Mouse (Mus musculus) C2C12 (cell line): ENCODE measurements around the gene Bcr. TPM values are rescaled to one million over a fixed set of nuclear protein-coding genes. Genes with fewer than 3 reads are reported as not detected.

Experiments
- H3K27me3 ChIP-seq: one replicate; pipeline ENCODE4 v1.6.1; 2011; ENCODE audit not compliant: control insufficient read depth, insufficient read depth, insufficient read length
- H3K36me3 ChIP-seq: one replicate; pipeline ENCODE4 v1.6.1; 2011; ENCODE audit not compliant: control insufficient read depth, insufficient read depth
- H3K4me3 ChIP-seq: one replicate; pipeline ENCODE4 v1.5.1; 2011; ENCODE audit warnings: mild to moderate bottlenecking, control low read depth; ENCODE audit not compliant: poor library complexity, insufficient read depth, severe bottlenecking
- H3K79me2 ChIP-seq: one replicate; pipeline ENCODE4 v1.6.1; 2011; ENCODE audit not compliant: control insufficient read depth, insufficient read depth
- H3K79me3 ChIP-seq: one replicate; pipeline ENCODE4 v1.6.1; 2011; ENCODE audit warnings: low read depth, control low read depth
- H3ac ChIP-seq: one replicate; pipeline ENCODE3; 2011; ENCODE audit warnings: low read depth; ENCODE audit not compliant: control insufficient read depth, insufficient read length
- CEBPB ChIP-seq: IDR thresholded peaks from one replicate; pipeline ENCODE4 v1.6.1; 2011; ENCODE audit warnings: low read depth, mild to moderate bottlenecking, control low read depth, moderate library complexity
- CTCF ChIP-seq: IDR thresholded peaks from one replicate; pipeline ENCODE4 v1.5.1; 2011; ENCODE audit not compliant: control insufficient read depth, insufficient read depth, insufficient read length
- FOSL1 ChIP-seq: IDR thresholded peaks from one replicate; pipeline ENCODE4 v1.8.0; 2011; ENCODE audit warnings: mild to moderate bottlenecking, low read length; ENCODE audit not compliant: poor library complexity, insufficient read depth, severe bottlenecking
- MAX ChIP-seq: IDR thresholded peaks from one replicate; pipeline ENCODE4 v1.6.1; 2011; ENCODE audit warnings: mild to moderate bottlenecking, control low read depth
- MYOD1 ChIP-seq: IDR thresholded peaks from one replicate; pipeline ENCODE4 v1.6.1; 2011; ENCODE audit warnings: low read depth; ENCODE audit not compliant: control insufficient read depth, insufficient read length
- MYOG ChIP-seq: IDR thresholded peaks from one replicate; pipeline ENCODE4 v1.6.1; 2011; ENCODE audit not compliant: control insufficient read depth, insufficient read length; ENCODE audit errors: extremely low read depth
- USF1 ChIP-seq: IDR thresholded peaks from one replicate; pipeline ENCODE4 v1.6.1; 2011; ENCODE audit warnings: low read depth, mild to moderate bottlenecking, control low read depth, moderate library complexity
- polyA plus RNA-seq: library from polyadenylated mRNA; unstranded; fragments of >200 nt; fragmentation: generic; extraction: Trizol; gene quantifications from one replicate; pipeline ENCODE4 v1.2.1, GENCODE M21; 2012; ENCODE audit warnings: missing spikeins

Bcr gene
- polyA plus RNA-seq, 1 experiment: 16.1 TPM

GRCm38 (mm10) chr10:75221936-75222610, 161.7 kb downstream of the Bcr start:
- peak overlapping the region; percentile 10 for H3ac ChIP-seq
- H3K36me3 ChIP-seq: peaks cover 2% of the 10 kb centered on the region
- peaks cover 96% of the 10 kb centered on the region for H3K79me2 ChIP-seq
- H3K27me3 ChIP-seq: no peaks in the 10 kb centered on the region
- H3K79me3 ChIP-seq: peaks cover 81% of the 10 kb centered on the region
- no peak overlapping the region for H3K4me3 ChIP-seq
- TF ChIP-seq MYOD1 (peak; percentile 14), MAX (no peak), CTCF (no peak), MYOG (no peak)

- peaks cover 96% of the 10 kb centered on the region for H3K79me2 ChIP-seq
- TF ChIP-seq FOSL1 (peak; percentile 81), USF1 (no peak), CTCF (no peak), MYOD1 (peak; percentile 15), CEBPB (no peak), MAX (no peak), MYOG (no peak)
- H3K36me3 ChIP-seq: peaks cover 3% of the 10 kb centered on the region
- peaks cover 81% of the 10 kb centered on the region for H3K79me3 ChIP-seq
- H3K4me3 ChIP-seq: no peak overlapping the region
- H3ac ChIP-seq: peak overlapping the region; percentile 30
- H3K27me3 ChIP-seq: no peaks in the 10 kb centered on the region
These were observed 162.2 kb downstream of the Bcr start for GRCm38 (mm10) chr10:75222611-75222998.

GRCm38 (mm10) chr10:75224154-75224553, 163.8 kb downstream of the Bcr start:
- Histone ChIP-seq H3ac (peak overlapping the region; percentile 40), H3K27me3 (no peaks in the 10 kb centered on the region), H3K36me3 (peaks cover 3% of the 10 kb centered on the region), H3K79me2 (peaks cover 96% of the 10 kb centered on the region), H3K4me3 (no peak overlapping the region), H3K79me3 (peaks cover 81% of the 10 kb centered on the region)
- TF ChIP-seq MAX (no peak), USF1 (no peak), CEBPB (no peak), MYOD1 (no peak), MYOG (no peak), CTCF (no peak), FOSL1 (no peak)

- no peak overlapping the region for H3ac ChIP-seq
- H3K27me3 ChIP-seq: no peaks in the 10 kb centered on the region
- H3K79me3 ChIP-seq: peaks cover 78% of the 10 kb centered on the region
- H3K36me3 ChIP-seq: peaks cover 4% of the 10 kb centered on the region
- peaks cover 96% of the 10 kb centered on the region for H3K79me2 ChIP-seq
- TF ChIP-seq MYOG (no peak), CTCF (no peak), CEBPB (no peak), USF1 (no peak), MAX (no peak), MYOD1 (no peak), FOSL1 (no peak)
- H3K4me3 ChIP-seq: no peak overlapping the region
These were observed 164.2 kb downstream of the Bcr start for GRCm38 (mm10) chr10:75224630-75225029.

- H3K36me3 ChIP-seq: peaks cover 28% of the 10 kb centered on the region
These were observed 167.0 kb downstream of the Bcr start for GRCm38 (mm10) chr10:75227381-75227780.

GRCm38 (mm10) chr10:75230572-75230971, 170.2 kb downstream of the Bcr start:
- Histone ChIP-seq H3K36me3 (peaks cover 49% of the 10 kb centered on the region), H3K4me3 (no peak overlapping the region), H3K27me3 (no peaks in the 10 kb centered on the region), H3ac (no peak overlapping the region), H3K79me3 (peaks cover 62% of the 10 kb centered on the region), H3K79me2 (peaks cover 96% of the 10 kb centered on the region)
- TF ChIP-seq CTCF: no peak
- no peak for TF ChIP-seq MAX
- TF ChIP-seq CEBPB: no peak
- no peak for TF ChIP-seq MYOD1
- no peak for TF ChIP-seq FOSL1
- no peak for TF ChIP-seq USF1
- TF ChIP-seq MYOG: no peak

More at GRCm38 (mm10) chr10:75227381-75227780, 167.0 kb downstream of the Bcr start:
- no peak overlapping the region for H3ac ChIP-seq
- H3K27me3 ChIP-seq: no peaks in the 10 kb centered on the region
- H3K79me3 ChIP-seq: peaks cover 72% of the 10 kb centered on the region
- no peak for TF ChIP-seq FOSL1
- TF ChIP-seq MAX: no peak
- no peak for TF ChIP-seq CTCF
- no peak for TF ChIP-seq MYOG
- TF ChIP-seq USF1: no peak
- TF ChIP-seq CEBPB: no peak
- TF ChIP-seq MYOD1: no peak
- no peak overlapping the region for H3K4me3 ChIP-seq
- H3K79me2 ChIP-seq: peaks cover 96% of the 10 kb centered on the region
